Mouse (Mus musculus): ENCODE results near the gene Col6a2. TPM values are rescaled to one million over a fixed set of nuclear protein-coding genes. Genes with fewer than 3 reads are reported as not detected.

The Col6a2 gene
- polyA plus RNA-seq, 1 experiment, result 6.2 TPM

DNA sequence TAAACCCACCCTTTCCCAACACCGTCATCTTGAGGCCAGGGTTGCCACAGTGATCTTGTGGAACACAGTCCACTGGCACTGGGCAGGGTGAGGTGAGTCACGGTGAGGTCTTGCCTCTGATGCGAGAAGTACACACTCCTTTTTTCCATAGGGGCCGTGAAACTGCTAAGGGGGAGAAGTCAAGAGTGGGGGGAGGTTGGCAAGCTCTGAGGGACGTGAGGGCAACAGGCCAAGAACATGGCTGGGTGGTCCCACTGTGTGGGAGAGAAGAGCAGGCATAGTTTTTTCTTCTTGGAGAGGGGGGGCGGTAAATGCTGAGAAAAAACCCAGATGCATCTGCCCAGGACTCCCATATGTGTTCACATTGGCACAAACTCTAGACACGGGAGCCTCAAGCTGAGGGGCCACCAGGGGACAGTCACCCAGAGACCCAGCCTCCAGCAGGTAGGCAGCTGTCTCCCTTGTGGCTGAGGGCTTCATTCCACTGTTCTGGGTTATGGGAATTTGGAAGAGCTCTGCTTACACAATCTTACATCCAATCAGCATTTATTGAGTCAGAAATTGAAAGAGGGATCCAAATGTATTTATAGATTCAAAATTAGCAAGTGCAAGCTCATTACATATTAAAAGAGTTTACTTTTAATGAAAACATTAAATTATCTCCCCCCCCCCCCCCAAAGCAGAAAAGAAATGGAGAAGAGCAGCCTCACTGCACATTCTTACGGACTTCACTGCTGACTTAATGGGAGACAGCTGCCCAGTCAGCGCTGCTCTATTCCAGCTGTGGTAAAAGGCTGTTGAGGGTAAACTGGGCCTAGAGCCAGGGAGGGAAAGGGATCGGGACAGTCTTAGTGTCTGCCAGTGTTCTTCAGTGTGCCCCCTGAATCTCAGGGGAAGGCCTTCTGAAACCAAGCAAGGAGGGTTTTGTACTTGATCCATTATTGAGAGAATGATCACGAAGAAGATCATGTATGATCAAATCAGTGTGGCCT lies 30.2 kb upstream of the Col6a2 start:
- no peak overlapping the region for H3K4me3 ChIP-seq (replicated peaks; ENCODE audit: control insufficient read depth, low read depth, low read length)
- no peaks in the 10 kb centered on the region for H3K4me1 ChIP-seq (ENCODE audit: control insufficient read depth, insufficient read depth, low read length)
- no peak for TF ChIP-seq CTCF (IDR thresholded peaks at IDR 0.05; ENCODE audit: control insufficient read depth, insufficient read depth, low read length)
- TF ChIP-seq POLR2A (IDR thresholded peaks at IDR 0.05; ENCODE audit: borderline replicate concordance, control insufficient read depth, low read depth, low read length), result no peak
- 76% methylated on average over 11 of the region's 11 CpGs for WGBS
- H3K27ac ChIP-seq (ENCODE audit: control insufficient read depth, insufficient read depth, low read depth, low read length, poor library complexity), result no peak overlapping the region

DNA sequence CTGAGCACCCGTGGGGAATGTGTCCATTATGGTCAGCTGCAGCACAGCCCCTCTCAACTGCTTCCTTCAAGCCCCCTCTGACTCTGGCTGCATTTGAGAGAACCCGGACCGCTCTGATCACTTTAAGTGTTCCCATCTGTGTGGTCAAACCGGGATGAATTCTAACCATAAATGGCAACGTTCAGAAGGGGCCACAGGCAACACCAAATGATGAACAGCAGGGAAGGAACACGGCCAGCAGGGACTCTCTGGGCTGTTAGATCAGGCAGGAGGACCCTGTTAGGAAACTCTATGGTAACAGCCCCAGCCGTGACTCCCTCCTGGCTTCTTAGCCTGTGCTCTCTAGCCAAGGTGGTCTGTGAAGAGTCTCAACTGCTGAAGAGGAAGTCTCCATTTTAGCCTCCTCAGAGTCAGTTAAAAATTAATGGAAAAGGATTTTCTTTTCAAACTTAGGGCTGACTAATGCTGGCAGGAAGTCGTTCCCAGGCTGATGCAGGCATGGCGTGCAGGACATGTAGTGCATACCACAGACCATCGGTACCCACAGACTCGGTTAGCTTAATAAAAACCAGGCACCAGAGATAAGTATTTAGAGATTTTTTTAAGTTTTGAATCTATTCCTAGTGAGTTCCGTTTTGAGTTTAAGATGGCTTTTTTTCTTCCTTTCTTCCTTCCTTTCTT lies 27.4 kb upstream of the Col6a2 start:
- WGBS, result 52% methylated on average over 12 of the region's 12 CpGs

DNA sequence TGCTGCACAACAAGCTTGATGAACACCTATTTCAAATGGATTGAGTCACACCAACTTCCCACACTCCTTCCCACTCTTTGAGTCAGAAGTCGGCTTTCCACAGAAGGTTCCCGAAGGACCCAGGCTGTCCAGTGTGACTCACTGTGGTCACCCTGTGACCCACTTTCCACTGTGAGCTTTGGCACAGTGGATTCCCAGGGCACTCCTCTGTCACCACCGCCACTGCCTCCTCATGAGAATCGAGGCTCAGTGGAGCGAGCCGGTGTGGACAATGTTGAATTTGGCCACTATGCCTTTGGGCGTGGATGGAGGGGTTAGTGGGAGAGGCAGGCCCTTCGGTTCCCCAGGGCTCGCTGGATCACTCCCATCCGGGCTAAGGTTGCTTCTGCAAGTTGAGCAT lies 25.3 kb upstream of the Col6a2 start:
- no peaks in the 10 kb centered on the region for H3K4me1 ChIP-seq (ENCODE audit: control insufficient read depth, insufficient read depth, low read length)

More for the DNA sequence above, 27.4 kb upstream of the Col6a2 start:
- no peak for TF ChIP-seq POLR2A (IDR thresholded peaks at IDR 0.05; ENCODE audit: borderline replicate concordance, control insufficient read depth, low read depth, low read length)
- H3K27ac ChIP-seq (ENCODE audit: control insufficient read depth, insufficient read depth, low read depth, low read length, poor library complexity), result no peak overlapping the region
- no peaks in the 10 kb centered on the region for H3K4me1 ChIP-seq (ENCODE audit: control insufficient read depth, insufficient read depth, low read length)
- H3K4me3 ChIP-seq (replicated peaks; ENCODE audit: control insufficient read depth, low read depth, low read length), result no peak overlapping the region

DNA sequence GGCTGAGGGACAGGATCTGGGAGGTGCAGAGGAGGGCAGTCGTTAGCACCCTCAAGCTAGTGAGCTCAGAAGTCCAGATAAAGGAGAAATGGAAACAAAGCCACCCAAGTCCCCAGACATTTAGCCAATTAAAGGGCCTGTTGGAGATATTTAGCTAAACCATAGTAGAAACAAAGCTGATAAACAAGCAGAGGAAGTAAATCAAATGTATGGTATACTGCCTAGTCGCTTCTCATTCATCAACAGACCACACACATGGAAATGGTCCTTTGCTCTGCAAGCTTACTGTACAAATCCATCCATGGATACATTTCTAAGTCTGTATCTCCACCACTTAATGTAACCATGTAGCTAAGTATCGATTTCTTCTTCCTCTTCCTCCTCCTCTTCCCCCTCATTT lies 24.0 kb upstream of the Col6a2 start:
- 65% methylated on average over 3 of the region's 3 CpGs for WGBS
- TF ChIP-seq POLR2A (IDR thresholded peaks at IDR 0.05; ENCODE audit: borderline replicate concordance, control insufficient read depth, low read depth, low read length), result no peak
- no peak overlapping the region for H3K4me3 ChIP-seq (replicated peaks; ENCODE audit: control insufficient read depth, low read depth, low read length)

More for the DNA sequence above, 25.3 kb upstream of the Col6a2 start:
- no peak for TF ChIP-seq CTCF (IDR thresholded peaks at IDR 0.05; ENCODE audit: control insufficient read depth, insufficient read depth, low read length)
- TF ChIP-seq POLR2A (IDR thresholded peaks at IDR 0.05; ENCODE audit: borderline replicate concordance, control insufficient read depth, low read depth, low read length), result no peak
- 85% methylated on average over 10 of the region's 10 CpGs for WGBS
- Histone ChIP-seq H3K27ac (ENCODE audit: control insufficient read depth, insufficient read depth, low read depth, low read length, poor library complexity) (no peak overlapping the region), H3K4me3 (replicated peaks; ENCODE audit: control insufficient read depth, low read depth, low read length) (no peak overlapping the region)

DNA sequence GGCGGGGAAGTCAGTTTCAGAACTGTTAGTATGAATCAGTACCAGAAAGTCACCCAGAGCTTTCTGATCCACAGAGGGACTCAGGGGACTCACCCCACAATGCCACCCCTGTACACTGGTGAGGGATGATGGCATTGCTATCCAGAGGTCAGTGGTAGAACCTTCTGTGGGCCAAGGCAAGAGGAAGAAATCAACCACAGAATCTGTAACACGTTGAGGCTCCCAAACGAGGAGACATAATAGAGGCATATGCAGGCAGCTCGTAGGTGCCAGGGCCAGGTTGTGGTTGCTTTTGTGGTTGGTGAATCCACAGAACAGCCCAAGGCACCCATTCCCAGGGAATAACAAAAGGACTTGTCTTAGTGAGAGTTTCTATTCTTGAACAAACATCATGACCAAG lies 22.3 kb upstream of the Col6a2 start:
- Histone ChIP-seq H3K4me1 (ENCODE audit: control insufficient read depth, insufficient read depth, low read length) (no peaks in the 10 kb centered on the region), H3K27ac (ENCODE audit: control insufficient read depth, insufficient read depth, low read depth, low read length, poor library complexity) (no peak overlapping the region), H3K4me3 (replicated peaks; ENCODE audit: control insufficient read depth, low read depth, low read length) (no peak overlapping the region)
- no peak for TF ChIP-seq POLR2A (IDR thresholded peaks at IDR 0.05; ENCODE audit: borderline replicate concordance, control insufficient read depth, low read depth, low read length)
- TF ChIP-seq CTCF (IDR thresholded peaks at IDR 0.05; ENCODE audit: control insufficient read depth, insufficient read depth, low read length), result no peak
- 72% methylated on average over 4 of the region's 4 CpGs for WGBS

More for the DNA sequence above, 24.0 kb upstream of the Col6a2 start:
- no peak overlapping the region for H3K27ac ChIP-seq (ENCODE audit: control insufficient read depth, insufficient read depth, low read depth, low read length, poor library complexity)
- H3K4me1 ChIP-seq (ENCODE audit: control insufficient read depth, insufficient read depth, low read length), result no peaks in the 10 kb centered on the region

DNA sequence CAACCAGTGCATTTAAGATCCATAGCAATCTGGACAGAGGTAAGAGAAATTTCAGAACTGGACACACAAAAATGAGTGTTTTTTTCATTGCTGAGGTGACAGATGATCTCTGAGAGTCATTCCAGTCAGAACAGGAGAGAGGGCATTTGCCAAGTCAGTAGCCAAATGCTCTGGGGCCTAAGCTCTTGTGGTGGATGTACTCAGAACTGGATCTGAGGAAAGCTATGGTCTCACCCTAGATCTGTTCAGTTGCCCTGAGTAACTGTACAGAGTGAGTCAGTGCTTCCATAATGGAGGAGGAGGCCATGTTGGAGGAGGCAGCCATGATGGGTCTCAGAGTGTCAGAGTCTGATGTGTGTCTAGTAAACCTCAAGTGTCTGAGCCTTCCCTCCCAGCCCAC lies 21.6 kb upstream of the Col6a2 start:
- no peak for TF ChIP-seq POLR2A (IDR thresholded peaks at IDR 0.05; ENCODE audit: borderline replicate concordance, control insufficient read depth, low read depth, low read length)
- TF ChIP-seq CTCF (IDR thresholded peaks at IDR 0.05; ENCODE audit: control insufficient read depth, insufficient read depth, low read length), result no peak
- H3K4me3 ChIP-seq (replicated peaks; ENCODE audit: control insufficient read depth, low read depth, low read length), result no peak overlapping the region
- no peaks in the 10 kb centered on the region for H3K4me1 ChIP-seq (ENCODE audit: control insufficient read depth, insufficient read depth, low read length)
- H3K27ac ChIP-seq (ENCODE audit: control insufficient read depth, insufficient read depth, low read depth, low read length, poor library complexity), result no peak overlapping the region

DNA sequence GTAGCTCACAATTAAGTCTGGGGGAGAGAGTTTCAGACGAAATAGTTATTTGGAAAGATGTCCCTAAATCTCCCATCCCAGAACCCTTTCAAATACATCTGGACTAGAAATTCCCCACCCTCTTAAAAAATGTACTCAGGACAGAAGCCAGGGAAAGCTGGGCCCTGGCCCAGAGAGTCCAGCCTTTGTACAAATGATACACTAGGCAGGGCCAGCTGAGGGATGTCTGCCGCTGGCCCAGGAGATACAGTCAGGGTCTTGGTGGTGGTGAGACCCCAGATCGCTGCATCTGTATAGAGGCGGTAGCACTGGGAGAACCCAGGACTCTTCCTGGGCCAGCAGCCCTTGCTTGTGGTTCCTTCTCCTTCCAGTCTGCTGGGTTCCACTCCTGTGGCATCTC lies 20.6 kb upstream of the Col6a2 start:
- WGBS, result 74% methylated on average over 4 of the region's 4 CpGs
- Histone ChIP-seq H3K4me3 (replicated peaks; ENCODE audit: control insufficient read depth, low read depth, low read length) (no peak overlapping the region), H3K27ac (ENCODE audit: control insufficient read depth, insufficient read depth, low read depth, low read length, poor library complexity) (no peak overlapping the region), H3K4me1 (ENCODE audit: control insufficient read depth, insufficient read depth, low read length) (no peaks in the 10 kb centered on the region)
- no peak for TF ChIP-seq CTCF (IDR thresholded peaks at IDR 0.05; ENCODE audit: control insufficient read depth, insufficient read depth, low read length)
- no peak for TF ChIP-seq POLR2A (IDR thresholded peaks at IDR 0.05; ENCODE audit: borderline replicate concordance, control insufficient read depth, low read depth, low read length)

DNA sequence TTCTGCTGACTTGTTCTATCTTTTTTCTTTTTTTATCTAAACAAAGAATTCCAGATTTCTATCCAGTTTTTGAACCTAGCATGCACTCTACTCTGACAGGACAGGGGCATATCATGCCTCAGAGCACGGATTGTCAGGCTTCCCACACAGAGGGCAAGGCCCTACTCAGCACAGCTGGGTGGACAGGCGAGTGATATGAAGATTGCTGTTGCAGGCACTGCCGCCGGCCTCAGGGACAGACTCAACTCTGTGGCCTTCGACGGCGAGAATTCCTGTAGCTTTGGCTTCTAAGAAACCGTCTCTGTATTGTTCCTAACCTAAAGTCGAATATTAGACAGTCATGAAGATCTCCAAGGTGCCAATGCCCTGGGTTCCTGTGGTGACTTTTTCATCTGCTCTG lies 20.0 kb upstream of the Col6a2 start:
- TF ChIP-seq POLR2A (IDR thresholded peaks at IDR 0.05; ENCODE audit: borderline replicate concordance, control insufficient read depth, low read depth, low read length), result no peak
- TF ChIP-seq CTCF (IDR thresholded peaks at IDR 0.05; ENCODE audit: control insufficient read depth, insufficient read depth, low read length), result no peak

More for the DNA sequence above, 20.0 kb upstream of the Col6a2 start:
- Histone ChIP-seq H3K27ac (ENCODE audit: control insufficient read depth, insufficient read depth, low read depth, low read length, poor library complexity) (no peak overlapping the region), H3K4me1 (ENCODE audit: control insufficient read depth, insufficient read depth, low read length) (no peaks in the 10 kb centered on the region), H3K4me3 (replicated peaks; ENCODE audit: control insufficient read depth, low read depth, low read length) (no peak overlapping the region)
- 81% methylated on average over 9 of the region's 9 CpGs for WGBS

All from bone marrow, adult 2 months (tissue).